Mouse (Mus musculus): Measurements from ENCODE around the gene Pde4dip.

Pde4dip gene

GRCm38 (mm10) chr3:97900516-97901490 is 12.3 kb upstream of the Pde4dip start, which contains the start of gene Sec22b:
TSS of gene Sec22b (plus strand) at chr3:97901190.
- peak; percentile 91 for DNase-seq (ENCODE audit: low read depth, low spot score)

GRCm38 (mm10) chr3:97898381-97898780 is 9.9 kb upstream of the Pde4dip start:
- no peak for DNase-seq (ENCODE audit: low read depth, low spot score)

- peak; percentile 65 for DNase-seq (ENCODE audit: low read depth, low spot score)
Measured at GRCm38 (mm10) chr3:97894695-97895094, 6.2 kb upstream of the Pde4dip start.

GRCm38 (mm10) chr3:97890205-97890604 is 1.7 kb upstream of the Pde4dip start:
- DNase-seq (ENCODE audit: low read depth, low spot score) = no peak

- peak; percentile 13 for DNase-seq (ENCODE audit: low read depth, low spot score)
Measured at GRCm38 (mm10) chr3:97887785-97888167, 731 bp downstream of the Pde4dip start.

- no peak for DNase-seq (ENCODE audit: low read depth, low spot score)
Measured at GRCm38 (mm10) chr3:97881576-97881975, 6.9 kb downstream of the Pde4dip start.

GRCm38 (mm10) chr3:97879222-97879621 is 9.3 kb downstream of the Pde4dip start:
- DNase-seq (ENCODE audit: low read depth, low spot score) = peak; percentile 71

GRCm38 (mm10) chr3:97876259-97876658 is 12.2 kb downstream of the Pde4dip start:
- no peak for DNase-seq (ENCODE audit: low read depth, low spot score)

- DNase-seq (ENCODE audit: low read depth, low spot score) = peak; percentile 85
Measured at GRCm38 (mm10) chr3:97874777-97875176, 13.7 kb downstream of the Pde4dip start.

- no peak for DNase-seq (ENCODE audit: low read depth, low spot score)
Measured at GRCm38 (mm10) chr3:97869730-97870129, 18.8 kb downstream of the Pde4dip start.

- DNase-seq (ENCODE audit: low read depth, low spot score) = peak; percentile 19
Measured at GRCm38 (mm10) chr3:97868733-97869132, 19.8 kb downstream of the Pde4dip start.

GRCm38 (mm10) chr3:97868024-97868689 is 20.4 kb downstream of the Pde4dip start:
- peak; percentile 23 for DNase-seq (ENCODE audit: low read depth, low spot score)

GRCm38 (mm10) chr3:97867221-97868023 is 21.1 kb downstream of the Pde4dip start:
- DNase-seq (ENCODE audit: low read depth, low spot score) = no peak

GRCm38 (mm10) chr3:97866696-97867095 is 21.8 kb downstream of the Pde4dip start:
- no peak for DNase-seq (ENCODE audit: low read depth, low spot score)

GRCm38 (mm10) chr3:97860820-97861451 is 27.6 kb downstream of the Pde4dip start:
- DNase-seq (ENCODE audit: low read depth, low spot score) = no peak

GRCm38 (mm10) chr3:97859400-97859799 is 29.1 kb downstream of the Pde4dip start:
- DNase-seq (ENCODE audit: low read depth, low spot score) = no peak

- no peak for DNase-seq (ENCODE audit: low read depth, low spot score)
Measured at GRCm38 (mm10) chr3:97854575-97855384, 33.7 kb downstream of the Pde4dip start.

- no peak for DNase-seq (ENCODE audit: low read depth, low spot score)
Measured at GRCm38 (mm10) chr3:97851803-97852202, 36.7 kb downstream of the Pde4dip start.

- no peak for DNase-seq (ENCODE audit: low read depth, low spot score)
Measured at GRCm38 (mm10) chr3:97847626-97848025, 40.9 kb downstream of the Pde4dip start.

GRCm38 (mm10) chr3:97846448-97846847 is 42.1 kb downstream of the Pde4dip start:
- no peak for DNase-seq (ENCODE audit: low read depth, low spot score)

Data from ES-CJ7 (cell line).